Mouse (Mus musculus) intestine, embryonic 14.5 days (tissue): ENCODE measurements at regions not wholly inside any gene's neighbourhood (a gene's known extent, or its start where the extent isn't known, plus 50 kb on each side); places are given as distances from the start of the nearest gene placed in this dataset.

ENCODE experiments used
- ATAC-seq: fragments of 200-750 bp; cut with Nextera tagmentation; replicated peaks from 2 replicates; pipeline ENCODE4 v1.8.0; 2017; ENCODE audit warnings: low read depth, moderate number of reproducible peaks, moderate TSS enrichment, moderate library complexity; ENCODE audit not compliant: low FRiP score, low TSS enrichment
- DNase-seq: peaks from one replicate; pipeline ENCODE4 v3.0.0-alpha.2; 2018; ENCODE audit warnings: low spot score
- H3K27ac ChIP-seq: fragments of 300-500 bp; sonication (generic); 2 replicates; pipeline ENCODE4 v1.5.1; 2014; ENCODE audit warnings: low read depth, mild to moderate bottlenecking, control low read depth
- H3K27me3 ChIP-seq: fragments of 300-500 bp; sonication (generic); replicated peaks from 2 replicates; pipeline ENCODE4 v1.6.1; 2014; ENCODE audit warnings: low read length, control low read depth; ENCODE audit not compliant: control insufficient read depth, insufficient read depth
- H3K36me3 ChIP-seq: fragments of 300-500 bp; sonication (generic); 2 replicates; pipeline ENCODE4 v1.6.1; 2014; ENCODE audit warnings: low read length, control low read depth; ENCODE audit not compliant: control insufficient read depth, insufficient read depth
- H3K4me1 ChIP-seq: fragments of 300-500 bp; sonication (generic); replicated peaks from 2 replicates; pipeline ENCODE4 v1.6.1; 2014; ENCODE audit warnings: low read length, control low read depth, mixed read lengths; ENCODE audit not compliant: control insufficient read depth, insufficient read depth
- H3K4me2 ChIP-seq: fragments of 300-500 bp; sonication (generic); 2 replicates; pipeline ENCODE4 v1.6.1; 2014; ENCODE audit warnings: low read length
- H3K4me3 ChIP-seq: fragments of 300-500 bp; sonication (generic); 2 replicates; pipeline ENCODE4 v1.5.1; 2014; ENCODE audit warnings: low read depth, low read length, control low read depth, mixed read lengths
- H3K9ac ChIP-seq: fragments of 300-500 bp; sonication (generic); 2 replicates; pipeline ENCODE4 v1.6.1; 2014; ENCODE audit warnings: mild to moderate bottlenecking, low read length
- H3K9me3 ChIP-seq: fragments of 300-500 bp; sonication (generic); 2 replicates; pipeline ENCODE4 v1.6.1; 2016; ENCODE audit warnings: low read length, control low read depth; ENCODE audit not compliant: control insufficient read depth
- WGBS: fragments of 180-500 bp; shearing (Covaris S2); extraction: QIAGEN DNeasy Blood & Tissue Kit; methylation state at CpG from one replicate; pipeline ENCODE4 v1.1.7; 2014; 5-methylcytosine and 5-hydroxymethylcytosine counted together

- Histone ChIP-seq H3K4me2 (no peak overlapping the region), H3K4me3 (no peak overlapping the region), H3K9me3 (no peaks in the 10 kb centered on the region), H3K4me1 (no peaks in the 10 kb centered on the region), H3K9ac (no peak overlapping the region), H3K27ac (no peak overlapping the region), H3K27me3 (no peaks in the 10 kb centered on the region), H3K36me3 (no peaks in the 10 kb centered on the region)
- DNase-seq (no peak), ATAC-seq (no peak)
Observed at GRCm38 (mm10) chr15:50320796-50321195, 3563.9 kb upstream of the Gm7489 start.

DNA sequence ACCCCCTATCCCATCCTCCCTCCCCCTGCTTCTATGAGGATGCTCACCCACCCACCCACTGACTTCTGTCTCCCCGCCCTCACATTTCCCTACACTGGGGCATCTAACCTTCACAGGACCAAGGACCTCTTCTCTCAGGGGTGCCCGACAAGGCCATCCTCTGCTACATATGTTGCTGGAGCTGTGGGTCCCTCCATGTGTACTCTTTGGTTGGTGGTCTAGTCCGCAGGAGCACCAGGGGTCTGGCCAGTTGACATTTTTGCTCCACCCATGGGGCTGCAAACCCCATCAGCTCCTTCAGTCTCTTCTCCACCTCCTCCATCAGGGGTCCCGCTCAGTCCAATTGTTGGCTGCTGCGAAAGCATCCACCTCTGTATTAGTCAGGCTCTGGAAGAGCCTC, 3539.2 kb upstream of the Gm7489 start:
- no peak for DNase-seq
- ATAC-seq, result no peak
- Histone ChIP-seq H3K9me3 (no peaks in the 10 kb centered on the region), H3K27ac (no peak overlapping the region), H3K4me3 (no peak overlapping the region), H3K4me2 (no peak overlapping the region), H3K36me3 (no peaks in the 10 kb centered on the region), H3K4me1 (no peaks in the 10 kb centered on the region), H3K27me3 (no peaks in the 10 kb centered on the region), H3K9ac (no peak overlapping the region)
- 92% methylated on average over 5 of the region's 5 CpGs for WGBS

GRCm38 (mm10) chr15:50346953-50347352, 3537.8 kb upstream of the Gm7489 start:
- H3K27ac ChIP-seq, result no peak overlapping the region
- H3K4me2 ChIP-seq, result no peak overlapping the region
- H3K27me3 ChIP-seq, result no peaks in the 10 kb centered on the region
- no peak overlapping the region for H3K4me3 ChIP-seq
- no peaks in the 10 kb centered on the region for H3K4me1 ChIP-seq
- DNase-seq (no peak), ATAC-seq (no peak)
- H3K9ac ChIP-seq, result no peak overlapping the region
- H3K36me3 ChIP-seq, result no peaks in the 10 kb centered on the region
- 95% methylated on average over 2 of the region's 2 CpGs for WGBS
- H3K9me3 ChIP-seq, result no peaks in the 10 kb centered on the region

DNA sequence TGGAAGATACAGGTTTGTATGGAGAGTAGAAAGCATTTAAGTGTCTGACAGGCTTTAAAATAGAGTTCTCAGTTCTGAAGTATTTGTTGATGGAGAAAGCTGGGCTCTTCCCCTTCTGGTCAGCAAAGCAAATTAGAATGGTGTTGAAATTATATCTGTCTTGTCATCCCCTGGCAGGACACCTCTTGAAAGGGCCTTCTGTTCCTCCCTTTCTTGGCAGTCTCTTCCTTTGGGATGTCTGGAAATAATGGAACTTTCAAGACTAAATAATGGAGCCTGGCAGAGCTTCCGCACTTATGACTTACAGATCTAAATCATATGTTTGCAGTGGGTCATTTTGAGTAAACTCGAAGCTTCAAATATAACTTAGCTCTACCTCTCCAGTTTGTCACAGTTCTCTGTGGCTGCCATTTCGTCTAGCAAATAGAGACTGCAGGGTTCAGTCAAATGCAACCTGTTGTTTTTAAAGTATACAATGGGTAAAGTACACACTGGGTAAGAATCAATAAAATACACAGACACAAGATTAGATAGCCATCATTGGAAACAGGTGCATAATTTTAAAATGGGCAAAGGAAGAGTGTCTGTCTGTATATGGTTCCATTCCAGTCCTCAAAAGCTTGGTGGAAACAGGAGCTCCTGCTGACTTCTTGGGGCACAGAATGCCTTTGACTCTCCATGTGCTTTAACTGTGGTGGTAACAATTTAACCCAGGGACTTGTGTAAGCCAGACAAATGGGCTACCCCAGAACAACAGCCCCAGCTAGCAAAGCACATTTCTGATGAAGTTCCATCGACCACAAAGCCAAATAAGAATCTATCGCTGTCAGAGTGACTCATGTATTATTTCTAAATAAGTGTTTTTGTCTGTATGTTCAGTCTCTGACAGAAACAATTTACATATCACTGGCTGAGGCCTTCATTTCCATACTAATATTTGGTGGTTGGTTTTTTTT, 3524.4 kb upstream of the Gm7489 start:
- no peak overlapping the region for H3K4me2 ChIP-seq
- 58% methylated on average over 5 of the region's 5 CpGs for WGBS

GRCm38 (mm10) chr15:50361334-50361733, 3523.4 kb upstream of the Gm7489 start:
- H3K27ac ChIP-seq, result no peak overlapping the region
- H3K4me2 ChIP-seq, result no peak overlapping the region
- DNase-seq (no peak), ATAC-seq (no peak)
- H3K4me3 ChIP-seq, result no peak overlapping the region
- H3K9ac ChIP-seq, result no peak overlapping the region
- no peaks in the 10 kb centered on the region for H3K36me3 ChIP-seq
- H3K4me1 ChIP-seq, result no peaks in the 10 kb centered on the region
- 71% methylated on average over 8 of the region's 8 CpGs for WGBS
- no peaks in the 10 kb centered on the region for H3K9me3 ChIP-seq
- no peaks in the 10 kb centered on the region for H3K27me3 ChIP-seq

More for the DNA sequence above, 3524.4 kb upstream of the Gm7489 start:
- Histone ChIP-seq H3K36me3 (no peaks in the 10 kb centered on the region), H3K9ac (no peak overlapping the region), H3K4me3 (no peak overlapping the region), H3K27ac (no peak overlapping the region), H3K27me3 (no peaks in the 10 kb centered on the region), H3K4me1 (no peaks in the 10 kb centered on the region), H3K9me3 (no peaks in the 10 kb centered on the region)
- no peak for ATAC-seq
- DNase-seq, result no peak

GRCm38 (mm10) chr15:50361751-50362507, 3522.8 kb upstream of the Gm7489 start:
- WGBS, result 67% methylated on average over 4 of the region's 4 CpGs
- no peak overlapping the region for H3K4me3 ChIP-seq
- DNase-seq, result no peak

GRCm38 (mm10) chr15:50400006-50400781, 3484.5 kb upstream of the Gm7489 start:
- ATAC-seq (no peak), DNase-seq (no peak)
- Histone ChIP-seq H3K9me3 (no peaks in the 10 kb centered on the region), H3K9ac (no peak overlapping the region), H3K36me3 (no peaks in the 10 kb centered on the region), H3K4me2 (no peak overlapping the region), H3K27ac (no peak overlapping the region), H3K4me3 (no peak overlapping the region), H3K27me3 (no peaks in the 10 kb centered on the region), H3K4me1 (no peaks in the 10 kb centered on the region)
- 88% methylated on average over 7 of the region's 7 CpGs for WGBS

More at GRCm38 (mm10) chr15:50361751-50362507, 3522.8 kb upstream of the Gm7489 start:
- Histone ChIP-seq H3K36me3 (no peaks in the 10 kb centered on the region), H3K9me3 (no peaks in the 10 kb centered on the region), H3K9ac (no peak overlapping the region), H3K4me2 (no peak overlapping the region), H3K27ac (no peak overlapping the region), H3K4me1 (no peaks in the 10 kb centered on the region), H3K27me3 (no peaks in the 10 kb centered on the region)
- ATAC-seq, result no peak

DNA sequence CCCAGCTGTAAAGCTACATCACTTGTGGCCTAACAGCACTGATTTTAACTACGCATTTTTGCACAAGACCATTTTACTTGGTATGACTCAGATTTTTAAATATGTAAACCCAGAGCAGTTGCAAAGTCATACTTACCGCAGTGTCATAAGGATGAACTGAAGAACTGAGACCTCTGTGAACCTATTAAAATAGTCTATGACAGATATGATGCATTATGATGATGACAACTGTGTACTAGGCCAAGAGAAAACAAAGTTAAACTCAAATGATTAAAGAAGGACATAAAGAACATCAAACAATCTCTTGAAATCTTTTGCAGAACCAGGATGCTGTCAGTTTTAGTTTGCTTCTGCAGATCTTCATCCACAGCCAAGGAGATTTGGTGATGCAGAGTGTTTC, 3483.3 kb upstream of the Gm7489 start:
- Histone ChIP-seq H3K27ac (no peak overlapping the region), H3K36me3 (no peaks in the 10 kb centered on the region), H3K4me2 (no peak overlapping the region), H3K9ac (no peak overlapping the region), H3K4me3 (no peak overlapping the region), H3K27me3 (no peaks in the 10 kb centered on the region), H3K4me1 (no peaks in the 10 kb centered on the region), H3K9me3 (no peaks in the 10 kb centered on the region)
- 83% methylated on average over 2 of the region's 2 CpGs for WGBS
- ATAC-seq (no peak), DNase-seq (no peak)
